Mouse (Mus musculus) heart, postnatal 0 days (tissue): ENCODE measurements around the gene Hyls1. TPM values are rescaled to one million over a fixed set of nuclear protein-coding genes. Genes with fewer than 3 reads are reported as not detected.
"Not testable (repeated sequence)": the region's sequence is repeated elsewhere in the genome, so short reads cannot be mapped to it uniquely, and the experiment has no call there.

Experiments used
- ATAC-seq: fragments of 200-750 bp; cut with Nextera tagmentation; 2 replicates; pipeline ENCODE4 v1.8.0; 2017; ENCODE audit warnings: low read depth, moderate number of reproducible peaks, moderate library complexity; ENCODE audit not compliant: insufficient read depth
- DNase-seq: peaks from one replicate; pipeline ENCODE4 v3.0.0-alpha.2; 2016; ENCODE audit warnings: low spot score
- H3K27ac ChIP-seq: fragments of 300-500 bp; sonication (generic); 2 replicates; pipeline ENCODE4 v1.5.1; 2014; ENCODE audit warnings: low read depth, mild to moderate bottlenecking
- H3K27me3 ChIP-seq: fragments of 300-500 bp; sonication (generic); 2 replicates; pipeline ENCODE4 v1.6.1; 2014; ENCODE audit warnings: low read length, mixed read lengths; ENCODE audit not compliant: control insufficient read depth, insufficient read depth
- H3K36me3 ChIP-seq: fragments of 300-500 bp; sonication (generic); replicated peaks from 2 replicates; pipeline ENCODE4 v1.6.1; 2014; ENCODE audit warnings: low read length, mixed read lengths; ENCODE audit not compliant: control insufficient read depth, insufficient read depth
- H3K4me1 ChIP-seq: fragments of 300-500 bp; sonication (generic); 2 replicates; pipeline ENCODE4 v1.6.1; 2014; ENCODE audit warnings: antibody characterized with exemption; ENCODE audit not compliant: control insufficient read depth, insufficient read depth
- H3K4me2 ChIP-seq: fragments of 300-500 bp; sonication (generic); 2 replicates; pipeline ENCODE4 v1.6.1; 2014; ENCODE audit warnings: low read depth, mild to moderate bottlenecking, low read length, moderate library complexity
- H3K4me3 ChIP-seq: fragments of 300-500 bp; sonication (generic); 2 replicates; pipeline ENCODE4 v1.5.1; 2014; ENCODE audit warnings: low read depth, low read length
- H3K9ac ChIP-seq: fragments of 300-500 bp; sonication (generic); replicated peaks from 2 replicates; pipeline ENCODE4 v1.6.1; 2014; ENCODE audit warnings: low read depth, low read length, mixed read lengths
- H3K9me3 ChIP-seq: fragments of 300-500 bp; sonication (generic); replicated peaks from 2 replicates; pipeline ENCODE4 v1.6.1; 2016; ENCODE audit warnings: low read length; ENCODE audit not compliant: control insufficient read depth
- CTCF ChIP-seq: IDR thresholded peaks from 2 replicates; pipeline ENCODE4 v1.5.1; 2016; ENCODE audit warnings: antibody characterized with exemption, control low read depth, low read depth
- EP300 ChIP-seq: IDR thresholded peaks from 2 replicates; pipeline ENCODE4 v1.6.1; 2016; ENCODE audit warnings: antibody characterized with exemption, low read depth
- WGBS: fragments of 180-500 bp; shearing (Covaris S2); extraction: QIAGEN DNeasy Blood & Tissue Kit; methylation state at CpG from one replicate; pipeline ENCODE4 v1.1.7; 2014; 5-methylcytosine and 5-hydroxymethylcytosine counted together
- polyA plus RNA-seq: library from polyadenylated mRNA; unstranded; fragments of >200 nt; fragmentation: Nextera tagmentation; extraction: Ambion mirVana; gene quantifications from 2 replicates; pipeline ENCODE4 v1.2.1, GENCODE M21; 2015
- total RNA-seq: library from RNA; depleted of rRNA; stranded (reverse); fragments of >200 nt; gene quantifications from 2 replicates; pipeline ENCODE4 v1.2.3, GENCODE M21; 2014; ENCODE audit warnings: low replicate concordance; rRNA removed

The Hyls1 gene
- 2.9 and 8.8 TPM in 2 replicates for total RNA-seq
- polyA plus RNA-seq: 7.2 and 8.8 TPM in 2 replicates

DNA sequence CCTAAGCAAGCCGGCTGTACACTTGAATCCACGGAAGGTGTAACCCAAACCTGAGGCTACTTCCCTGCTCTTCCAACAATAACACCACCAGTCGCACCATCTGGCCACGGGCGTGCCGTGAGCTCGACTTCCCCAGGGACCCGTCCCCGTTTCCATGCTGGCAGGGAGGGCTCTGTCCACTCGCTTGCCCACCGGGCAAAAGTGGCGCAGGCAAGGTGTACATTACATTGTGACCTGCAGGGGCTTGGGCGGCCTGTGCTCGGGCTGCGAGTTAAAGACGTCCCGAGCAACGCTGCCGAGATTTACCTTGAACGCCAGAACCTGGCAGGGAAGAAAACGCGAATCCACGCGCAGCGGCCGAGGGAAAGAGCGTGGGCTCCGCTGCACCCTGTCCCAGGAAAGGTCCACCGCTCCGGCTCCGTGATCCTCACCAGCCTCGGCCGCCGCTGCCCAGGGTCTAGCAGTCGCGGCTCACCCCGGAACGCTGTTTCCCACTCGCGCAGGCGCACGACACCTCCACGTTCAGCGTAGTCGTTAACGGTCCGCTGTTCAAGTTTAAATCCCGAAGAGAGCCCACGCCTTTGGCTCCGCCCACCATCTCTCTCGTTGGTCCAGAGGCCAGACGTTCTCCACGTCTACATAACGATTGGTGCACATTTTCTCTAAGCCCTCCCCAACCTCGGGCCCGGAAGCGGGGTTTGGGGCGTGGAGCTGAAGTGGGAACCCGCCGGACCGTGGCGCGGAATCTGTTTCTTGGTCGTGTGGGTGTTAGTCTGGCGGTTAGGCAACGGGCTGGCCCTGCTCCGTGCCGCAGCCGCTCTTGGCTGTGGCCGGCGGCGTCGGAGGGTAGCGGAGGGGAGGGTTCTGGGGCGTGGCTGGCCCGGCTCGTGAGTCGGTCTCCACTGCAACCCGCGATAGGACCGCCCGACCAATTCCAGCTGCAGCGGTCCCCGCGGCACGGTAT is at the start of gene Hyls1, which contains the start of gene Pate2:
Gene Hyls1 (minus strand): TSS at position 828 of the 964 bp plus-strand sequence.
Gene Pate2 (plus strand): TSS at position 714 of the 964 bp plus-strand sequence.
- H3K9ac ChIP-seq: peak within 1 kb of the TSS; percentile 77
- under 1% methylated on average over 86 of the region's 86 CpGs for WGBS
- peaks cover 13% of the 10 kb centered on the region; the same call in 1 of the 2 replicates for H3K4me1 ChIP-seq
- peaks cover 6% of the 10 kb centered on the region; the same call in 1 of the 2 replicates for H3K27me3 ChIP-seq
- TF ChIP-seq CTCF (no peak), EP300 (no peak)
- H3K27ac ChIP-seq: peak within 1 kb of the TSS; percentile 86
- DNase-seq (peak; percentile 97), ATAC-seq (peak; percentile 96)
- H3K4me3 ChIP-seq: peak within 1 kb of the TSS; percentile 84
- no peaks in the 10 kb centered on the region for H3K9me3 ChIP-seq
- peak within 1 kb of the TSS; percentile 92 for H3K4me2 ChIP-seq
- H3K36me3 ChIP-seq: peaks cover 31% of the 10 kb centered on the region

DNA sequence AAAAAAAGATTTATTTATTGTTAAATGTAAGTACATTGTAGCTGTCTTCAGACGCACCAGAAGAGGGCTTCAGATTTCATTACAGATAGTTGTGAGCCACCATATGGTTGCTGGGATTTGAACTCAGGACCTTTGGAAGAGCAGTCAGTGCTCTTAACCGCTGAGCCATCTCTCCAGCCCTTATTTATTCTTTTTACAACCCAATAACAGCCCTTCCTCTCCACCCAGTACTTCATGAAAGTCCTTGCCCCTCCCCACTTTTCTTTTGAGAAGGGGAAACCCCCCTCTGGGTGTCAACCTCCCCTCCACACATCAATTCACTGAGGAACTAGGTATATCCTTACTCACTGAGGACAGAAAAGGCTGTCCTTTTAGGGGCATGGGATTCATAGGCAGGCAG is 46.6 kb upstream of the Hyls1 start:
- H3K36me3 ChIP-seq, DNase-seq, H3K9ac ChIP-seq, ATAC-seq, H3K4me3 ChIP-seq, H3K4me1 ChIP-seq, H3K9me3 ChIP-seq, H3K27ac ChIP-seq, H3K4me2 ChIP-seq, H3K27me3 ChIP-seq: not testable (repeated sequence)
- WGBS: 63% methylated on average over 2 of the region's 2 CpGs

- Histone ChIP-seq H3K4me3 (no peak overlapping the region), H3K36me3 (no peaks in the 10 kb centered on the region), H3K9me3 (no peaks in the 10 kb centered on the region), H3K27me3 (no peaks in the 10 kb centered on the region), H3K27ac (no peak overlapping the region), H3K4me2 (no peak overlapping the region), H3K9ac (no peak overlapping the region), H3K4me1 (no peaks in the 10 kb centered on the region)
- peak; percentile 49 for TF ChIP-seq CTCF
- no peak for TF ChIP-seq EP300
- 21% methylated on average over 2 of the region's 2 CpGs for WGBS
- no peak for DNase-seq
- ATAC-seq: no peak
Measured at GRCm38 (mm10) chr9:35614005-35614404, 43.8 kb upstream of the Hyls1 start.

GRCm38 (mm10) chr9:35611841-35612240 is 41.6 kb upstream of the Hyls1 start, which contains the start of gene Pate4:
Gene Pate4 (minus strand): TSS chr9:35611941.
- Histone ChIP-seq H3K4me2 (no peak within 1 kb of the TSS), H3K4me3 (no peak within 1 kb of the TSS), H3K9ac (no peak within 1 kb of the TSS), H3K36me3 (no peaks in the 10 kb centered on the region), H3K4me1 (no peaks in the 10 kb centered on the region), H3K9me3 (no peaks in the 10 kb centered on the region), H3K27me3 (no peaks in the 10 kb centered on the region), H3K27ac (no peak within 1 kb of the TSS)
- no peak for ATAC-seq
- TF ChIP-seq EP300: no peak
- no peak for TF ChIP-seq CTCF
- 70% methylated on average over 1 of the region's 1 CpGs for WGBS
- DNase-seq: no peak

GRCm38 (mm10) chr9:35607647-35608405 is 37.6 kb upstream of the Hyls1 start:
- Histone ChIP-seq H3K27me3 (no peaks in the 10 kb centered on the region), H3K36me3 (no peaks in the 10 kb centered on the region), H3K9me3 (no peaks in the 10 kb centered on the region), H3K4me2 (no peak overlapping the region), H3K4me3 (no peak overlapping the region), H3K27ac (no peak overlapping the region), H3K4me1 (no peaks in the 10 kb centered on the region), H3K9ac (no peak overlapping the region)
- DNase-seq (no peak), ATAC-seq (no peak)
- WGBS: 53% methylated on average over 8 of the region's 8 CpGs
- TF ChIP-seq CTCF (no peak), EP300 (no peak)
